Mouse (Mus musculus): ENCODE data around the gene Abcc5. TPM values are rescaled to one million over a fixed set of nuclear protein-coding genes. Genes with fewer than 3 reads are reported as not detected.

Gene Abcc5
- polyA plus RNA-seq, 1 experiment, result 577 TPM

- Histone ChIP-seq H3K27ac (ENCODE audit: insufficient read depth, low read depth, low read length) (0 out of 2 replicates have a peak overlapping the region, but pooled peaks have one; percentile 33), H3K4me3 (ENCODE audit: insufficient read depth, low read depth, low read length) (no peak overlapping the region), H3K4me1 (ENCODE audit: control insufficient read depth, insufficient read depth, low read length) (peaks cover 12% of the 10 kb centered on the region)
- TF ChIP-seq CTCF (IDR thresholded peaks at IDR 0.05; ENCODE audit: insufficient read depth, low read depth, low read length) (no peak), POLR2A (IDR thresholded peaks at IDR 0.05; ENCODE audit: insufficient read depth, low read depth, low read length) (no peak)
- WGBS, result 52% methylated on average over 2 of the region's 2 CpGs
Observed at GRCm38 (mm10) chr16:20415211-20415610, 11.0 kb downstream of the Abcc5 start.

- peaks cover 12% of the 10 kb centered on the region for H3K4me1 ChIP-seq (ENCODE audit: control insufficient read depth, insufficient read depth, low read length)
- H3K4me3 ChIP-seq (ENCODE audit: insufficient read depth, low read depth, low read length), result no peak overlapping the region
- no peak overlapping the region for H3K27ac ChIP-seq (ENCODE audit: insufficient read depth, low read depth, low read length)
- TF ChIP-seq CTCF (IDR thresholded peaks at IDR 0.05; ENCODE audit: insufficient read depth, low read depth, low read length) (no peak), POLR2A (IDR thresholded peaks at IDR 0.05; ENCODE audit: insufficient read depth, low read depth, low read length) (no peak)
- WGBS, result 70% methylated on average over 2 of the region's 2 CpGs
Observed at GRCm38 (mm10) chr16:20413870-20414331, 12.3 kb downstream of the Abcc5 start.

DNA sequence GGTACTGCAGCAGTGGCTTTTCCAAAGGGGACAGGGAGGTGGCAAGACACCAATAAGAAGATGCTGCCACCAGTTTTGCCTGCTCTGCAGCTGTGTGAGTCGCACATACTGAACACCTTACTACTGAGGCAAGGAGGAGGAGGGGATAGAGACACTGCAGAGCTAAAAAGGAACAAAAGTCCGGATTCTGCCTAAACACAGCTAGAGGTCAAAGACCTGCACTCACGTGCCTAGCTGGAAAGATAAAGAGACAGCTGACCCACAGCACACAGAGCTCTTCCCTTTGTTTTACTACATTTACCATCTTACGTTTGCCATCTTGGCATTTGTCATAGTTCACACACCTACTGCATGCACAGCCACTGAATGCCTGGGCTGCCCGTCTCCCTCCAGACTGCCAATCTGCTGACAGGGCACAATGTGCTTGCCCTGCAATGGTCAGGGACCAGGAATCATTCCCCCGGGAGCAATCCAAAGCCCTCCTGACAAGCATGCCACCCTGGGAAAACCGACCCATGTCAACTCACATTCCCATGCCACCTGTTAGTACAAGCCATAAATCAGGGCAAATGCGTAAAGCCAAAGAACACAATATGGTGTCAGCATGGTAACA is 14.1 kb downstream of the Abcc5 start:
- 71% methylated on average over 8 of the region's 8 CpGs for WGBS
- Histone ChIP-seq H3K4me1 (ENCODE audit: control insufficient read depth, insufficient read depth, low read length) (peaks cover 12% of the 10 kb centered on the region), H3K27ac (ENCODE audit: insufficient read depth, low read depth, low read length) (no peak overlapping the region), H3K4me3 (ENCODE audit: insufficient read depth, low read depth, low read length) (no peak overlapping the region)
- TF ChIP-seq CTCF (IDR thresholded peaks at IDR 0.05; ENCODE audit: insufficient read depth, low read depth, low read length) (no peak), POLR2A (IDR thresholded peaks at IDR 0.05; ENCODE audit: insufficient read depth, low read depth, low read length) (no peak)

- 76% methylated on average over 4 of the region's 4 CpGs for WGBS
- H3K4me1 ChIP-seq (ENCODE audit: control insufficient read depth, insufficient read depth, low read length), result no peaks in the 10 kb centered on the region
- no peak for TF ChIP-seq POLR2A (IDR thresholded peaks at IDR 0.05; ENCODE audit: insufficient read depth, low read depth, low read length)
- TF ChIP-seq CTCF (IDR thresholded peaks at IDR 0.05; ENCODE audit: insufficient read depth, low read depth, low read length), result no peak
- no peak overlapping the region for H3K27ac ChIP-seq (ENCODE audit: insufficient read depth, low read depth, low read length)
- no peak overlapping the region for H3K4me3 ChIP-seq (ENCODE audit: insufficient read depth, low read depth, low read length)
Observed at GRCm38 (mm10) chr16:20405335-20405734, 20.9 kb downstream of the Abcc5 start.

DNA sequence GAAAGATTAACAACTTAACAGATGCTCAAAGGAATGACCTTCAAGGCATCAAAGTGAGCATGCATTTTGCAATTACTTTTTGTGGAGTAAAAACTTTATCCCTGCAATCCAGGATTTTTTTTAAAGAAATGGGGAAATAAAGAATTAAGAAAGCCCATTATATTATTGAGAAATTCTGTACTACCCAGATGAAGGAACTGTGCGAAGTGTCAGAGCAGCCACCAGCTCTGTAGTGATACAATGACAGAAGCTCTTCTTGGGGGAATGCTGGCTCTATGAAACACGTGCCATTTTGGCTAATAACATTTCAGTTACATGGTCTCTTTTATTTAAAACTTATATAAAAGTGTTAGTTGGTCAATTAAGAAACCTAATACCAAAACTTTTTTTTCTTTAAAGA is 22.9 kb downstream of the Abcc5 start:
- WGBS, result 92% methylated on average over 2 of the region's 2 CpGs
- TF ChIP-seq CTCF (IDR thresholded peaks at IDR 0.05; ENCODE audit: insufficient read depth, low read depth, low read length), result no peak
- no peak for TF ChIP-seq POLR2A (IDR thresholded peaks at IDR 0.05; ENCODE audit: insufficient read depth, low read depth, low read length)
- Histone ChIP-seq H3K4me3 (ENCODE audit: insufficient read depth, low read depth, low read length) (no peak overlapping the region), H3K27ac (ENCODE audit: insufficient read depth, low read depth, low read length) (no peak overlapping the region), H3K4me1 (ENCODE audit: control insufficient read depth, insufficient read depth, low read length) (no peaks in the 10 kb centered on the region)

GRCm38 (mm10) chr16:20401592-20401991 is 24.6 kb downstream of the Abcc5 start:
- Histone ChIP-seq H3K27ac (ENCODE audit: insufficient read depth, low read depth, low read length) (no peak overlapping the region), H3K4me1 (ENCODE audit: control insufficient read depth, insufficient read depth, low read length) (no peaks in the 10 kb centered on the region), H3K4me3 (ENCODE audit: insufficient read depth, low read depth, low read length) (no peak overlapping the region)
- TF ChIP-seq CTCF (IDR thresholded peaks at IDR 0.05; ENCODE audit: insufficient read depth, low read depth, low read length) (no peak), POLR2A (IDR thresholded peaks at IDR 0.05; ENCODE audit: insufficient read depth, low read depth, low read length) (no peak)
- 72% methylated on average over 3 of the region's 3 CpGs for whole genome bisulfite sequencing

DNA sequence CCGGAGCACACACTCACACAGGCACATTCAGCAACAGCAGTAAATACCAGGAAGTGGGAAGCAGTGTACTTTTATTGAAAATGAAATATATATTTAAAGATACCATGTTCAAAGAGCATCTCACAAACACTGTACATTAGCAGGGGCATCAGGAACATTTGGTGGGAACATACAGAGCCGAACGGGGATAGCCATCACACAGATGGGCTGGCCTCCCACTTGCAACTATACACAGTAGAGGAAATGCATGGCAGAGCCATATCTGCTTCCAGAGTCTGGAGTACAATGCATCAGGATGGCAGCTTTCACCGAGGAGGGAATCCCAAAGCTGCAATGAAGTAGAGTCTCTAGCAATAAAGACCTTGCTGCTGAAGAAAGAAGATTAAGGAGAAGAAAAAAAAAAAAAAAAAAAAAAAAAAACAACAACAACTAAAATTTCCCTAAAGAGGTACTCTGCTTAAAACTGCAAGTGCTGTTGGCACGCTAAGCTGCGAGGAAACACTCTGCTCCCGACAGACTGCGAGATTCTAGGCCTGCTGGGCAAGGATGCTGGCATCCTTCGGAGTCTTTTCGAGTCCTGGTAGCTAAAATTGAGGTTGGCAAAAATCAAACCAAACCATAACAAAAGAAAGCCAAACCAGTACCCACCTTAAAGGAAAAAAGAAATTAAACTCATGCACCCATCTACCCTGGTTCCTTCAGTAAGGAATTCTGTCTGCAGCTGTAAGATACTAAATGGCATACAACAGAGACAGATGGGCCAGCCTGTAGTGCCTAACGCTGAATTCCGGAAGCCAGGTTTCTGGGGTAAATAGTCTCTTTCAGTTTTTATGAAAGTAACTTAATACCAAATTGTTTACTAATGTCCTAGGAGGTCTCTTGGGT is 25.2 kb downstream of the Abcc5 start:
- H3K4me3 ChIP-seq (ENCODE audit: insufficient read depth, low read depth, low read length), result no peak overlapping the region
- TF ChIP-seq POLR2A (IDR thresholded peaks at IDR 0.05; ENCODE audit: insufficient read depth, low read depth, low read length) (no peak), CTCF (IDR thresholded peaks at IDR 0.05; ENCODE audit: insufficient read depth, low read depth, low read length) (no peak)
- no peaks in the 10 kb centered on the region for H3K4me1 ChIP-seq (ENCODE audit: control insufficient read depth, insufficient read depth, low read length)
- no peak overlapping the region for H3K27ac ChIP-seq (ENCODE audit: insufficient read depth, low read depth, low read length)
- WGBS, result 85% methylated on average over 12 of the region's 12 CpGs

- H3K27ac ChIP-seq (ENCODE audit: insufficient read depth, low read depth, low read length), result no peak overlapping the region
- WGBS, result 94% methylated on average over 10 of the region's 10 CpGs
- H3K4me3 ChIP-seq (ENCODE audit: insufficient read depth, low read depth, low read length), result no peak overlapping the region
- TF ChIP-seq POLR2A (IDR thresholded peaks at IDR 0.05; ENCODE audit: insufficient read depth, low read depth, low read length), result no peak
- TF ChIP-seq CTCF (IDR thresholded peaks at IDR 0.05; ENCODE audit: insufficient read depth, low read depth, low read length), result no peak
- H3K4me1 ChIP-seq (ENCODE audit: control insufficient read depth, insufficient read depth, low read length), result no peaks in the 10 kb centered on the region
Observed at GRCm38 (mm10) chr16:20396851-20397250, 29.3 kb downstream of the Abcc5 start.
